Mouse (Mus musculus) adrenal gland, postnatal 14 days (tissue): ENCODE measurements around the gene Nkx2-1. TPM values are rescaled to one million over a fixed set of nuclear protein-coding genes. Genes with fewer than 3 reads are reported as not detected.
"Not testable (repeated sequence)": the region's sequence is repeated elsewhere in the genome, so short reads cannot be mapped to it uniquely, and the experiment has no call there.

Source experiments
- DNase-seq: peaks from one replicate; pipeline ENCODE4 v3.0.0; 2021; ENCODE audit warnings: mixed read lengths
- long read RNA-seq, 2 experiments: library from polyadenylated mRNA; stranded (forward); transcript quantifications; one replicate each; pipeline ENCODE4 v2.0.0; 2021
- total RNA-seq: library from RNA; stranded (reverse); gene quantifications from 2 replicates; pipeline ENCODE4 v1.2.3, GENCODE M21; 2021

The Nkx2-1 gene
- not detected in 2 replicates for total RNA-seq
- long read RNA-seq, experiment 1, result 0 reads
- long read RNA-seq, experiment 2, result 0 reads

- no peak for DNase-seq
These were observed at the start of gene Nkx2-1 for GRCm38 (mm10) chr12:56536884-56537265. Gene Nkx2-1, minus strand, starts transcription at chr12:56536908.

- DNase-seq, result peak; percentile 85
These were observed 4.4 kb upstream of the Nkx2-1 start for GRCm38 (mm10) chr12:56541068-56541467.

GRCm38 (mm10) chr12:56540591-56540990 is 3.9 kb upstream of the Nkx2-1 start:
- DNase-seq, result no peak

DNA sequence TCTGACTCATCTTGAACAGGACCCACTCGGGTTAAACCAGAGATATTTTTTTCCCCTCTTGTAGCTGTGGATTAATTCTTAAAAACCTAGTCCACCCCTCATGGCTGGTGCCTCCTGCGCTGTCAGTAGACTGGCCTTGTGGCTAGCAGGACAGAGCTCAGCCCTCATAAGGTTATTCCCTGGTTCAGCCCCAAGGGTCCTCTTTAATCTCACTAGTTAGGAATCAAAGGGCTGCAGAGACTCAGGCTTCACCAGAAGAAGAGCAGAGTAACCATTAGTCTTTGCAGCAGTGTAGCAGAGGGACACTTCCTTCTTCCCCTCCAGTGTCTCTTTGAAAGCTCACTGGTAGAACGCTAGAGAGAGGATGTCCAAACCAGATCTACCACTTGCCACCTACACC is 1.9 kb upstream of the Nkx2-1 start:
- DNase-seq, result no peak

DNA sequence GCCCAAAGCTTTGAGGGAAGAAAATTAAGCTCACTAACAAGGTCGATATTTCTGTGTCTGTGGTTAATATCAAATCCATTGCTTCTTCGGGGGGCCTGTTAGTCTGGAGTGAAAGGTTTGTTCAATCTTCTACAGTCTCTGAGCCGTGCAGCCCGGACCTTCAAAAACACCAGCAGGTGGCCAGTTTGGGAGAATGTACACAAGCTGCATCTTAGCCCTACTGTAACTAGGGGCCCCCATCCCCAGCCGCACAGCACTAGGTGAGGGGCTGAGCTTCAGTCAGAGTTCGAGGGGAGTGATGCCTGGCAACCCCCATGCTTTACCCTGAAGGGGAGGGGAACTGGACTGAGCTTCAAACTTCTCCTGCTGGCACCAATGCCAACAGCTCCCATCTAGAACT is 1.2 kb upstream of the Nkx2-1 start:
- DNase-seq, result no peak

- no peak for DNase-seq
These were observed 634 bp upstream of the Nkx2-1 start for GRCm38 (mm10) chr12:56537342-56537741.

DNA sequence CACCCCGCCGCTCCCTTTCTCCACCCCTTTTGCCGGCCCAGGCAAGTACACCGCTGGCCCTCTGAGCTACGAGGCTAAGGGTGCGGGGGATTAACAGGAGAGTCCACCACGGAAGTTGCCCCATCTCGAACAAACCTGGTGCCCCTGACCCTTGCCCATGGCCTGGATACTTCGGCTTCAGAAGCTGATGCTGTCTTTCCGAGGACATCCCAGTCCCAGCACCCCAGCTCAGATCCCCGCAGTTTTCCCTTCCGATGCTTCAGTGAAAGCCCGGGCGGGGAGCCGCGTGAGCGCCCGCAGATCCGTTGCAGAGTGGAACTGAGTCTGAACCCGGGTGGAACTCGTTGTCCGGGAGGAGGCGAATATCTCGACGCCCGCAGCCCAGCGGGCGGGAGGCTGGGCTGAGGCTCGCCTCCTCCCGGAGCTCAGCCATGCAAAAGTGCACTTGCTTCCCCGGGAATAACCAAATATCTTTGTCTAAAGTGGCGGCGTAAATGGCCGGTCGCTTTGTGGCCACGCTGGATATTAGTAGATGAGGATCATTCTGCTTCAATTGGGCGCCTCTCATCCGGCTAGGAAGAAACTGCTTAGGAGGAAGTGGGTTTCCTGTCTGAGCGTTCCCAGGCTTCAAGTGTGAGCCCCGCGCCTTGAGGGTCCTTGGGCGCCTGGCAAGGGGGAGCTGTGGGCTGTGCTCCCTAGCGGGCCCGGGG is 379 bp downstream of the Nkx2-1 start:
- DNase-seq, result no peak

DNA sequence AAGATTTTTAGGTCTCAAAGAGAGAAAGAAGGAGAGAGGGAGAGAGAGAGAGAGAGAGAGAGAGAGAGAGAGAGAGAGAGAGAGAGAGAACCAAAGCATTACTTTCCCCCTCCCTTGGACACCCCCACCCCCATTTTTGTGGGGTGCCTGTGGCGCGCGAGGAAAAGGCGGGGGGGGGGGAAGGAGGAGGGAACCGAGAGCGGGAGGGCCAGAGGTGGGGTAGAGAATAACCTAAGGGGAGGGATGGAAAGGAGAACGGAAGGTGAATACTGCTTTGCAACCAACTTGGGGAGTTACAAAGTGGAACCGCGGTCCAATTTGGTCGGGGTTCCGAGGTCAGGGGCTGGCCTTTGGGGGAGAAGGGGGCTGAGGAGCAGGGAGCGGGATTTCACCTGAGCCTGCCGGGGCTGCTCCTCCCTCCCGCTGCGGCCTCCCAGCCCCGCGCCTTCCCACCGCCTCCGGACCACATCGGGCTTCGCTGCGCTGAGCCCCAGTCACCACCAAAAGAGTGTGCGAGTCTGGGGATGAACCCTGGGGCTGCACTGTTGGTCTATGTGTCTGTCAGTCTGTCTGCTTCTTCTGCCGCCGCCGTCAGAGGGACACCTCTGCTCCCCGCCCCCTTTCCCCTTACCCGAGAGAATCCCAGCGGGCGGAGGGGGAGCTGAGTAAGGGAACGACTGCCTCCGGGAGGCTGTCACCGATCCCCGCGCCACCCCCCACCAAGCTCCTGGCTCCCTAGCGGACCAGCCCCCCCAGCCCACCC is 1.1 kb downstream of the Nkx2-1 start:
- no peak for DNase-seq

DNA sequence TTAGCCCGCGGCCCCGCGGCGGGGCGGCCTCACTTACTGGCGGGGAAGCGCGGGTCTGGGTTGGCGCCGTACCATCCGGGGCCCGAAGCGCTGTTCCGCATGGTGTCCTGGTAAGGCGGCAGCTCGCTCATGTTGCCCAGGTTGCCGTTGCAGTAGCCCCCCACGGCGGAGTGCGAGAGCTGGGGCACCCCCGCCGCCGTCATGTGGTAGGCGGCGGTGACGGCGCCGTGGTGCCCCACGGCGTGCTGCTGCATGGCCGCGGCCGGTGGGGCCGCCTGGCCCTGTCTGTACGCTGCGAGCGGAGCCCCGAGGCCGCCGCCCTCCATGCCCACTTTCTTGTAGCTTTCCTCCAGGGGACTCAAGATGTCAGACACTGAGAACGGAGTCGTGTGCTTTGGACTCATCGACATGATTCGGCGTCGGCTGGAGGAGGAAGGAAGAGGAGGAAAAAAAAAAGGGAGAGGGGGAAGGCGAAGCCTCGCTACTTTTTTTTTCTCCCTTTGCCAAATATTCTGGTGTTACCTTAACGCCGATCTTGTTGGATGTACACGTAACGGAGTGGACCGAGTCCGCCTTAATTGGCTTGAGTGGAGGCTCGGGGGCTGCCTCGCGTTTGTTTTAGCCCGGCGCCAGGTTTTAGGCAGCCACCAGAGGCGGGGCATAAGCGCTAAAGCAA is 1.9 kb downstream of the Nkx2-1 start:
- no peak for DNase-seq

DNA sequence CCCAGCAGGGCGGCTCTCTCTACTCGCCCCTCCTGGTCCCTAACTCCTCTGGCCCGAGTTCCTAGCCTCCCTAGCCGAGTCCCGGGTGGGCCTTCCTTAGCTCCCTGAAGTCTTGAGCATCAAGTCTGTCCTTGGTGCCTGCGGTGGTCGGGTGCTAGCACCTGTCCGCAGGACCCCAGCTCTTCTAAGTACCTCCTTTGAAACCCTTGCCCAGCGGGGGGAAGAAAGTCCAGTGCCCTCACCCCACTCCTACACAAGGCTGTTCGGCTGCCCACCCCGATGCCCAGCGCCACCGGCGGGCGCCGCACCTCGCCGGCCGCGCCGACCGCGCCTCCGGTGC is 2.4 kb downstream of the Nkx2-1 start:
- DNase-seq, result no peak

GRCm38 (mm10) chr12:56533501-56534310 is 3.0 kb downstream of the Nkx2-1 start:
- DNase-seq, result no peak

DNA sequence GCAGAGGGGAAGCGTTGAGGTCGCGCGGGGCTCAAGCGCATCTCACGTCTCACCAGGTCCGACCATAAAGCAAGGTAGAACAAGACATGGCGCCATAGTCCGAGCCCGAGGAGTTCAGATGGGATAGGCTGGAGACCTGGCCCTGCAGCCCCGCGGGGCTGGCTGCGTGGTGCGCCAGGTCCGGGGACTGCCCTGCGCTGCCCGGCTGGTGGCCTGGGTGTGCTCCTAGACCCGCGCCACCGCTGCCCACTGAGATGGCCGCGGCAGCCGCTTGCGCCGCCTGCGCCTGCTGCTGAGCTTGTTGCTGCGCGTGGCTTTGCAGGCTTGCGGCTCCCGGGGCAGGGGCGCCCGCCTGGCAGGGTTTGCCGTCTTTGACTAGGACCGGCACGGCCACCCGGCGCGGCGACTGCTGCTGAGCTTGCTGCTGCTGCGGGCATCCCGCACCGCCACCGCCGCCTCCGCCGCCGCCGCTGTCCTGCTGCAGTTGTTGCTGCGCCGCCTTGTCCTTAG is 3.7 kb downstream of the Nkx2-1 start:
- DNase-seq, result no peak

DNA sequence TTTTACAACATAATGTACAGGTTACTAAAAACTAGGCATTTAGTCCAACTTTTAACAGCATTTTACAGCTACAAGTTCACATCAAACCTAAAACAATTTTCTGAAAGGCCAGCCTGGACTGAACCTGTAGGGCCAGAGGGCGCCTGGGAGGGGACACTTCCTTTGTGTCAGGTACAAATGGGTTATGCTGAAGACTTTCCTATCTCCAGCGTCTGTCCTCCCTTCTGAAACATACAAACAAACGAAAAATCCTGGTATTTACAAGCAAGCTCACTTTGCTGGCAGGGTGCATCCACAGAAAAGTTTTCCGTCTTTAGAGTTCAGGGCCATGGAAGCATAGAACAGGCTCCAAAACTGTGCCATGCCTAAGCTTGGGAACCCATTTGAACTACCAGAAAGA is 4.6 kb downstream of the Nkx2-1 start:
- no peak for DNase-seq

DNA sequence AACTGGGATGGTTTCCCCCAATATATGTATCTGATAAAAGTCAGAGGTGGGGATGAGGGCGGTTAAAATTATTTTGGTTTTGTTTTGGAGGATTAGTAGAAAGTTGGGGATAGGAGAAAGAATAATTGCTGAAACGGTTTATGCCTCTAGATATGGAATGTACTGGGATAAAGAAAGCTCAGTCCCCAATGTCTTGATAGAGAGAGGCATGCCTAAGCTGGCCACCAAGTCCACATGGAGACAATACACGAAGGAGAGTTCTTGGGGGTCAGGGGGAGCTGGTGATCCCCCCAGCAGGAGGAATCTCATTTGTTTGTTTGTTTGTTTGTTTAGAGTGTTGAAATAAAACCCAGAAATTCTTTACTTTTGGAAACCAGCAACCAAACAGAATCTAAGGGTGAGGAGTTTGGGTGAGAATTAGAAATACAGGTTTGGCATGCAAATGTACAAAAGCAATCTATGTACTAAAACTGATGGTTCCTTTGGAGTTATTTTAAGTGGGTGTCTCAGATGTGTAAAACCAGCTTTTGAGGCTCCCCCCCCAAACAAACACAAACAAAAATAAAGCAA is 5.6 kb downstream of the Nkx2-1 start:
- DNase-seq, result no peak

DNA sequence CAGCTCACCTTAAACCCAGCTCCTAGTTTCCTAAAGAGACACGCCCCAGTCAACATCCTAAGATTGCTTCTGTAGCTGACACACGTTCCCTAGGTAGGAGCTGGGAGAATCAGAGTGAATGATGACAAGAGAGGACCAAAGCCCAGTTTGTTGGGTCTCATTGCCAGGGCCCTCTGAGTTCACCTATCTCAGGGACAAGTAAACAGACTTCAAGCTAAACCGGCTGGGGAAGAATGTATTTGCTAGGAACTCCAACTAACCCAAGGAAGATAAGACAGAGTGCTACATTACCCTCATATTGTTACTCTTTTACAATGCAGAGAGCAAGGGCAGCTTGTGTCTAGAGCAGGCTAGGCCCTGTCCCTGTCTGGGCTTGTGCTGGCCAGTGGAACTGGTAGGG is 6.8 kb downstream of the Nkx2-1 start:
- no peak for DNase-seq

DNA sequence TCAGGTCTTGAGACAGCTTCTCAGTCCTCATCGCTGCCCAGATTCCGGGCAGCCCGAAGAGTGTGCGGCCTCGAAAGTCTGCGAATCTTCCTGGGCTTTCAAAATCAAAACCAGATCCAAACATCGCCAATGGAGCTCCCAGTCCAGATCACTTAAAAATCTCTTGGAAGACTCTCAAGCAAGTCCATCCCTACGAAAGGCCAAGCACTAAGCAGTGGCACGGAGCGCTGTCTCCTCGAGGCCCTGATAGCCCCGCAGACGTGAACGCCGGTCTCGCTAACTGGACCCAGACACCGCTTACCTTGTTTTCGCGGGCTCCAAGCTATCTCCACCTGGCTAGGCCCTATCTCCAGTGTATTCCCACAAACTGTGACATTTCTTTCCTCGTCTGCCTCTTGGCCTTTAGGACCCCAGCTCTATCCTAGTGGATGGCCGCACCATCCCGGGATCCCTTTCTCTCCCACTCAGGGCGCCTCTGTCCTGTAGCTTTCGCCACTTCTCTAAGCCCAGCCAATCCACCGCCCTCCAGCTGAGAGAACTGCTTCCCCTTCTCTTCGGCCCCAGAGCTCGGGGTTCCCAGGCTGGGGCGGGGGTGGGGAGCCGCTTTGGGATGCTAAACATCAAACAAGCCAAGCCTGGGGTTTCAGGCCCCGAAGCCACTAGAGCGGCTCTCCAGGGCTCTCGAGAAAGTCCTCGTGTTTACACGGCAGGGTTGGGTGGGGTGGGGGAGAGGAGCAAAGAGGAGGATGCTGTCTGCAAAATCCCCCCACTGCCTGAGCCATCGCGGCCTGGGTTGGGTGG is 7.6 kb downstream of the Nkx2-1 start:
- DNase-seq, result no peak

- DNase-seq, result no peak
These were observed 8.6 kb downstream of the Nkx2-1 start for GRCm38 (mm10) chr12:56528034-56528570.

- DNase-seq, result no peak
These were observed 9.6 kb downstream of the Nkx2-1 start for GRCm38 (mm10) chr12:56527071-56527470.

DNA sequence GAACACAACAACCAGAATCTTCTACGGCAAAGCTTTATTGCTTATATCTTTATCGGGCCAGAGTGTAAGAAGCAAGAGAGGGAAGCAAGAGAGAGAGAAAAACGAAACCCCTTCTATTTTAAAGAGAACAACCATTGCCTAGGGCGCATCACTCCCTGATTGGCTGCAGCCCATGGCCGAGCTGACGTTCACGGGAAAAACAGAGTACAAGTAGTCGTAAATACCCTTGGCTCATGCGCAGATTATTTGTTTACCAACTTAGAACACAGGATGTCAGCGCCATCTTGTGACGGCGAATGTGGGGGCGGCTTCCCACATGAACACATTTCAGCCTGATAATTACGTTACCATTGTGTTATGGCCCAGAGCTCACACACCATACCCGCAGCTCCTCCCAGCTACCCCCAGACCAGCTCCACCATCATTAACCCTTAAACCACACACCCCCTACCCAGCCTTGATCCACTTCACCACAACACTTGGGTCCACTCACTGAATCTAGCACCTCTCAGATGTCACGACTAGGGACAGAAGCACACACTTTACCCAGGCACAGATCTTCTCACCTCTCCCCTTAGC is 11.4 kb downstream of the Nkx2-1 start:
- not testable (repeated sequence) for DNase-seq

GRCm38 (mm10) chr12:56524201-56524600 is 12.5 kb downstream of the Nkx2-1 start:
- DNase-seq, result no peak
